Mouse (Mus musculus) ovary, adult 2 months (tissue): Measurements from ENCODE around the gene Vmn1r111. TPM values are rescaled to one million over a fixed set of nuclear protein-coding genes. Genes with fewer than 3 reads are reported as not detected.

ENCODE experiments used
- polyA plus RNA-seq: library from polyadenylated mRNA; depleted of rRNA; stranded (reverse); fragments of >200 nt; gene quantifications from 2 replicates; pipeline ENCODE4 v1.2.3, GENCODE M21; 2012; rRNA removed

The Vmn1r111 gene
- polyA plus RNA-seq = not detected in 2 replicates

GRCm38 (mm10) chr7:20703116-20703515 lies at the start of gene Vmn1r111:
Vmn1r111 (minus strand) TSS chr7:20703216.

DNA sequence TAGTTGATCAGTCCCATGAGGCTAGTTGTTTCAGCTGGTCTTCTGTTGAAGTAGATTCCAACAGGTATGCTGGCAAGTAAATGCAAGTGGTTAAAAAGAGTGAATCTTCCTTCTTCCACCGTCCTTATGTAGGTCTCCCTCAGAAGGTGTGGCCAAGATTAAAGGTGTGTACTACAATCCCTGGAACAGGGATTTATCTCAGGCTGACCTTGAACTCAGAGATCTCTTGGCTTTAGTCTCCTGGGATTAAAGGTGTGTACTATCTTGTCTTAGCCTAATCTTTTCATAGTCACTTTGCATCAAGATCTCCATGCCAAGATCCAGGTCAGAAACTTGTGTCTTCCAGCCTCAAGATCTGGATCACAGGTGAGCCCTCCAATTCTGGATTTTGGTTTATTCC lies 27.5 kb upstream of the Vmn1r111 start, which contains the start of gene Gm10668:
Gene Gm10668, minus strand, starts transcription at position 101 of the 400 bp plus-strand sequence.

DNA sequence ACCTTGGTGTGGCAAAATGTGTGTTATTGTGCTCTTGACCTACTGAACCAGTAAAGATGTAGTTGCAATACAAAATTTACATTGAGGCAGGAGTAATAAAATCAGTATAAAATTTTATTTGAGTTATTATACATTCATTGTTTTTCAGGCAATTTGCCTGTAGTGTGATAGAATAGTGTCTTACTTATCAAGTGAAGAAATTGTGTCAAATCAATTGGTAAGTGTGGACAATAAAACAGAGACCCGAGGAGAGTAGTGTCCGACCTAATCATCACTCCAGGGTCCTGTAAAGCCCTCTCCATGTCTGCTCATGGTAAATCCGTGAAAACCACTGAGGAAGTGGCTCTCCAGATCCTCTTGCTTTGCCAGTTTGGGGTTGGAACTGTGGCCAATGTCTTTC lies 34.4 kb downstream of the Vmn1r111 start, which contains the start of gene Vmn1r107:
Gene Vmn1r107, plus strand, starts transcription at position 301 of the 400 bp plus-strand sequence.

Other genes starting within 250 kb of the Vmn1r111 start
- not detected in 2 replicates for gene Gm10670, start 228.3 kb downstream of the Vmn1r111 start, polyA plus RNA-seq
- gene Vmn1r103, start 192.7 kb downstream of the Vmn1r111 start, polyA plus RNA-seq = not detected in 2 replicates
- not detected in 2 replicates for gene Vmn1r104, start 169.4 kb downstream of the Vmn1r111 start, polyA plus RNA-seq
- gene Gm5726, start 157.5 kb downstream of the Vmn1r111 start, polyA plus RNA-seq = not detected in 2 replicates
- gene Gm4141, start 127.0 kb downstream of the Vmn1r111 start, polyA plus RNA-seq = not detected in 2 replicates
- not detected in 2 replicates for gene Gm4513, start 104.2 kb downstream of the Vmn1r111 start, polyA plus RNA-seq
- gene Vmn1r107, start 34.3 kb downstream of the Vmn1r111 start, polyA plus RNA-seq = not detected in 2 replicates
- gene Gm10668, start 27.4 kb upstream of the Vmn1r111 start, polyA plus RNA-seq = 0.15 TPM in 1 of 2 replicates, not detected in the other
- gene Vmn1r112, start 68.0 kb upstream of the Vmn1r111 start, polyA plus RNA-seq = not detected in 2 replicates
- not detected in 2 replicates for gene Vmn1r113, start 84.1 kb upstream of the Vmn1r111 start, polyA plus RNA-seq
- not detected in 2 replicates for gene Vmn1r114, start 109.0 kb upstream of the Vmn1r111 start, polyA plus RNA-seq
- not detected in 2 replicates for gene Vmn1r115, start 141.8 kb upstream of the Vmn1r111 start, polyA plus RNA-seq
- not detected in 2 replicates for gene Vmn1r116, start 169.0 kb upstream of the Vmn1r111 start, polyA plus RNA-seq
- not detected in 2 replicates for gene Vmn1r117, start 180.9 kb upstream of the Vmn1r111 start, polyA plus RNA-seq
- not detected in 2 replicates for gene Vmn1r118, start 209.1 kb upstream of the Vmn1r111 start, polyA plus RNA-seq